In genomic region chr7:128107462-128107861, GRCm38 (mm10) we compare ENCODE assay signal across 29 mouse cellular contexts. TPM values are rescaled to one million over a fixed set of nuclear protein-coding genes. Genes with fewer than 3 reads are reported as not detected.
"Had no signal": no experiment of that assay in that cellular context is flagged by ENCODE, and none has a peak within 500 bp of the region (broad histone marks: within the 10 kb centered on the region; RNA-seq: fewer than 3 reads in every experiment).

No protein-coding gene starts in this region.

- H3K4me3 ChIP-seq: heart, embryonic 10.5 days; heart, embryonic 12.5 days; hindbrain, embryonic 13.5 days; hindbrain, embryonic 15.5 days; kidney, embryonic 15.5 days; limb, embryonic 13.5 days; limb, embryonic 15.5 days had no signal

- H3K4me1 ChIP-seq: heart, embryonic 10.5 days; heart, embryonic 12.5 days; hindbrain, embryonic 13.5 days; hindbrain, embryonic 15.5 days; kidney, embryonic 15.5 days; limb, embryonic 13.5 days; limb, embryonic 15.5 days had no signal

- H3K9me3 ChIP-seq: heart, embryonic 10.5 days; heart, embryonic 12.5 days; hindbrain, embryonic 13.5 days; hindbrain, embryonic 15.5 days; kidney, embryonic 15.5 days; limb, embryonic 13.5 days; limb, embryonic 15.5 days had no signal

- H3K36me3 ChIP-seq: heart, embryonic 10.5 days; heart, embryonic 12.5 days; hindbrain, embryonic 13.5 days; hindbrain, embryonic 15.5 days; kidney, embryonic 15.5 days; limb, embryonic 13.5 days; limb, embryonic 15.5 days had no signal

- H3K9ac ChIP-seq: heart, embryonic 12.5 days; hindbrain, embryonic 13.5 days; hindbrain, embryonic 15.5 days; kidney, embryonic 15.5 days; limb, embryonic 13.5 days; limb, embryonic 15.5 days had no signal

- DNase-seq: gastrocnemius, postnatal 14 days; gastrocnemius, postnatal 36 days; heart, adult 18-20 months; heart, postnatal 10 days; heart, postnatal 36 days; kidney, adult 11 months; kidney, adult 2 months; kidney, adult 9 months; kidney, postnatal 14 days; kidney, postnatal 36 days; layer of hippocampus, adult 9-11 months; layer of hippocampus, postnatal 36 days; left cerebral cortex, postnatal 4 days had no signal

- H3K27me3 ChIP-seq: heart, embryonic 12.5 days; hindbrain, embryonic 13.5 days; hindbrain, embryonic 15.5 days; kidney, embryonic 15.5 days; limb, embryonic 13.5 days; limb, embryonic 15.5 days had no signal

- H3K27ac ChIP-seq: heart, embryonic 10.5 days; hindbrain, embryonic 13.5 days; hindbrain, embryonic 15.5 days; hindbrain, postnatal 0 days; kidney, embryonic 15.5 days; kidney, postnatal 0 days; limb, embryonic 13.5 days; limb, embryonic 15.5 days had no signal

- H3K4me2 ChIP-seq: heart, embryonic 12.5 days; hindbrain, embryonic 13.5 days; hindbrain, embryonic 15.5 days; kidney, embryonic 15.5 days; limb, embryonic 13.5 days; limb, embryonic 15.5 days had no signal

- ATAC-seq: hindbrain, postnatal 0 days; intestine, embryonic 16.5 days had no signal

RNA-seq across cellular contexts. Expression of gene Itgax, which starts 21.9 kb away (rescaled TPM):
- polyA plus RNA-seq: hindbrain, embryonic 11.5 days; hindbrain, embryonic 13.5 days; hindbrain, embryonic 15.5 days; hindbrain, postnatal 0 days; limb, embryonic 11.5 days; limb, embryonic 13.5 days had no signal

RNA-seq across cellular contexts. Expression of gene Gm49368, which starts 45.0 kb away (rescaled TPM):
- polyA plus RNA-seq: gonadal fat pad, adult 2 months; heart, embryonic 10.5 days; heart, embryonic 12.5 days; heart, embryonic 14.5 days; heart, embryonic 16.5 days; hindbrain, embryonic 11.5 days; hindbrain, embryonic 13.5 days; hindbrain, embryonic 15.5 days; hindbrain, postnatal 0 days; intestine, embryonic 16.5 days; kidney, adult 2 months; kidney, embryonic 15.5 days; kidney, postnatal 0 days; limb, embryonic 11.5 days; limb, embryonic 13.5 days; limb, embryonic 15.5 days had no signal

RNA-seq across cellular contexts. Expression of gene Itgad, which starts 46.7 kb away (rescaled TPM):
- polyA plus RNA-seq: heart, embryonic 10.5 days; heart, embryonic 12.5 days; hindbrain, embryonic 11.5 days; hindbrain, embryonic 13.5 days; hindbrain, embryonic 15.5 days; hindbrain, postnatal 0 days; intestine, embryonic 14.5 days; kidney, embryonic 15.5 days; kidney, postnatal 0 days; limb, embryonic 11.5 days; limb, embryonic 13.5 days; limb, embryonic 15.5 days had no signal
